Mouse (Mus musculus): ENCODE data around the gene Gdf11. TPM values are rescaled to one million over a fixed set of nuclear protein-coding genes. Genes with fewer than 3 reads are reported as not detected.

The Gdf11 gene
- polyA plus RNA-seq, 1 experiment from 2014 or later = 9.5 TPM

GRCm38 (mm10) chr10:128878291-128878690 is 13.2 kb downstream of the Gdf11 start:
- no peak for DNase-seq (ENCODE audit: low spot score)
- 0 out of 2 replicates have a peak, but pooled peaks cover 2% of the 10 kb centered on the region for H3K4me1 ChIP-seq

GRCm38 (mm10) chr10:128870341-128870740 is 21.2 kb downstream of the Gdf11 start:
- DNase-seq (ENCODE audit: low spot score) = no peak
- H3K9me3 ChIP-seq (replicated peaks) = no peaks in the 10 kb centered on the region
- H3K4me1 ChIP-seq = no peaks in the 10 kb centered on the region
- H3K36me3 ChIP-seq = peaks cover 88% of the 10 kb centered on the region
- H3K27ac ChIP-seq (replicated peaks) = no peak overlapping the region
- WGBS = 91% methylated on average over 3 of the region's 3 CpGs
- no peaks in the 10 kb centered on the region for H3K27me3 ChIP-seq (ENCODE audit: low read depth, poor library complexity, severe bottlenecking)
- no peak overlapping the region for H3K4me3 ChIP-seq

More at GRCm38 (mm10) chr10:128878291-128878690, 13.2 kb downstream of the Gdf11 start:
- no peaks in the 10 kb centered on the region for H3K27me3 ChIP-seq (ENCODE audit: low read depth, poor library complexity, severe bottlenecking)
- H3K4me3 ChIP-seq = no peak overlapping the region
- H3K36me3 ChIP-seq = peaks cover 89% of the 10 kb centered on the region
- no peak overlapping the region for H3K27ac ChIP-seq (replicated peaks)
- no peaks in the 10 kb centered on the region for H3K9me3 ChIP-seq (replicated peaks)

- Histone ChIP-seq H3K9me3 (replicated peaks) (no peaks in the 10 kb centered on the region), H3K36me3 (peaks cover 80% of the 10 kb centered on the region), H3K27me3 (ENCODE audit: low read depth, poor library complexity, severe bottlenecking) (no peaks in the 10 kb centered on the region), H3K27ac (replicated peaks) (no peak overlapping the region), H3K4me3 (no peak overlapping the region), H3K4me1 (no peaks in the 10 kb centered on the region)
- WGBS = 81% methylated on average over 1 of the region's 1 CpGs
- no peak for DNase-seq (ENCODE audit: low spot score)
Observed at GRCm38 (mm10) chr10:128866518-128866917, 25.0 kb downstream of the Gdf11 start.

- WGBS = 85% methylated on average over 3 of the region's 3 CpGs
Observed at GRCm38 (mm10) chr10:128866042-128866441, 25.5 kb downstream of the Gdf11 start.

GRCm38 (mm10) chr10:128861176-128861575 is 30.3 kb downstream of the Gdf11 start:
- no peaks in the 10 kb centered on the region for H3K27me3 ChIP-seq (ENCODE audit: low read depth, poor library complexity, severe bottlenecking)
- no peaks in the 10 kb centered on the region for H3K9me3 ChIP-seq (replicated peaks)
- H3K4me3 ChIP-seq = no peak overlapping the region
- peaks cover 79% of the 10 kb centered on the region for H3K36me3 ChIP-seq
- H3K27ac ChIP-seq (replicated peaks) = no peak overlapping the region
- no peaks in the 10 kb centered on the region for H3K4me1 ChIP-seq
- no peak for DNase-seq (ENCODE audit: low spot score)

More at GRCm38 (mm10) chr10:128866042-128866441, 25.5 kb downstream of the Gdf11 start:
- Histone ChIP-seq H3K27me3 (ENCODE audit: low read depth, poor library complexity, severe bottlenecking) (no peaks in the 10 kb centered on the region), H3K4me1 (no peaks in the 10 kb centered on the region), H3K4me3 (no peak overlapping the region), H3K27ac (replicated peaks) (no peak overlapping the region), H3K36me3 (peaks cover 80% of the 10 kb centered on the region), H3K9me3 (replicated peaks) (no peaks in the 10 kb centered on the region)
- DNase-seq (ENCODE audit: low spot score) = no peak

- Histone ChIP-seq H3K27ac (replicated peaks) (no peak overlapping the region), H3K4me3 (no peak overlapping the region), H3K9me3 (replicated peaks) (no peaks in the 10 kb centered on the region), H3K27me3 (ENCODE audit: low read depth, poor library complexity, severe bottlenecking) (no peaks in the 10 kb centered on the region), H3K36me3 (peaks cover 80% of the 10 kb centered on the region), H3K4me1 (no peaks in the 10 kb centered on the region)
- 79% methylated on average over 3 of the region's 3 CpGs for WGBS
- DNase-seq (ENCODE audit: low spot score) = no peak
Observed at GRCm38 (mm10) chr10:128850339-128850738, 41.2 kb downstream of the Gdf11 start.

GRCm38 (mm10) chr10:128848426-128848825 is 43.1 kb downstream of the Gdf11 start:
- no peaks in the 10 kb centered on the region for H3K9me3 ChIP-seq (replicated peaks)
- H3K27me3 ChIP-seq (ENCODE audit: low read depth, poor library complexity, severe bottlenecking) = no peaks in the 10 kb centered on the region
- H3K27ac ChIP-seq (replicated peaks) = no peak overlapping the region
- no peaks in the 10 kb centered on the region for H3K4me1 ChIP-seq
- no peak for DNase-seq (ENCODE audit: low spot score)
- H3K36me3 ChIP-seq = peaks cover 86% of the 10 kb centered on the region
- 83% methylated on average over 2 of the region's 2 CpGs for WGBS
- no peak overlapping the region for H3K4me3 ChIP-seq

GRCm38 (mm10) chr10:128846664-128847063 is 44.9 kb downstream of the Gdf11 start:
- H3K36me3 ChIP-seq = peaks cover 87% of the 10 kb centered on the region

GRCm38 (mm10) chr10:128845516-128845915 is 46.0 kb downstream of the Gdf11 start:
- no peak for DNase-seq (ENCODE audit: low spot score)
- Histone ChIP-seq H3K4me1 (no peaks in the 10 kb centered on the region), H3K36me3 (peaks cover 88% of the 10 kb centered on the region), H3K4me3 (no peak overlapping the region), H3K27me3 (ENCODE audit: low read depth, poor library complexity, severe bottlenecking) (no peaks in the 10 kb centered on the region), H3K9me3 (replicated peaks) (no peaks in the 10 kb centered on the region), H3K27ac (replicated peaks) (no peak overlapping the region)
- WGBS = 75% methylated on average over 2 of the region's 2 CpGs

More at GRCm38 (mm10) chr10:128846664-128847063, 44.9 kb downstream of the Gdf11 start:
- Histone ChIP-seq H3K4me1 (no peaks in the 10 kb centered on the region), H3K27me3 (ENCODE audit: low read depth, poor library complexity, severe bottlenecking) (no peaks in the 10 kb centered on the region), H3K9me3 (replicated peaks) (no peaks in the 10 kb centered on the region), H3K4me3 (no peak overlapping the region), H3K27ac (replicated peaks) (no peak overlapping the region)
- WGBS = 98% methylated on average over 4 of the region's 4 CpGs
- no peak for DNase-seq (ENCODE audit: low spot score)

GRCm38 (mm10) chr10:128843260-128843659 is 48.3 kb downstream of the Gdf11 start:
- Histone ChIP-seq H3K4me3 (no peak overlapping the region), H3K4me1 (no peaks in the 10 kb centered on the region), H3K27ac (replicated peaks) (no peak overlapping the region), H3K36me3 (peaks cover 88% of the 10 kb centered on the region), H3K27me3 (ENCODE audit: low read depth, poor library complexity, severe bottlenecking) (no peaks in the 10 kb centered on the region), H3K9me3 (replicated peaks) (no peaks in the 10 kb centered on the region)
- WGBS = 96% methylated on average over 5 of the region's 5 CpGs
- no peak for DNase-seq (ENCODE audit: low spot score)

GRCm38 (mm10) chr10:128840612-128841011 is 50.9 kb downstream of the Gdf11 start:
- peaks cover 92% of the 10 kb centered on the region for H3K36me3 ChIP-seq
- H3K4me3 ChIP-seq = no peak overlapping the region
- no peaks in the 10 kb centered on the region for H3K27me3 ChIP-seq (ENCODE audit: low read depth, poor library complexity, severe bottlenecking)

GRCm38 (mm10) chr10:128839434-128839833 is 52.1 kb downstream of the Gdf11 start:
- peaks cover 96% of the 10 kb centered on the region for H3K36me3 ChIP-seq
- H3K27ac ChIP-seq (replicated peaks) = no peak overlapping the region
- no peak for DNase-seq (ENCODE audit: low spot score)
- H3K9me3 ChIP-seq (replicated peaks) = no peaks in the 10 kb centered on the region
- H3K27me3 ChIP-seq (ENCODE audit: low read depth, poor library complexity, severe bottlenecking) = no peaks in the 10 kb centered on the region
- H3K4me3 ChIP-seq = no peak overlapping the region
- no peaks in the 10 kb centered on the region for H3K4me1 ChIP-seq

More at GRCm38 (mm10) chr10:128840612-128841011, 50.9 kb downstream of the Gdf11 start:
- H3K27ac ChIP-seq (replicated peaks) = no peak overlapping the region
- no peaks in the 10 kb centered on the region for H3K4me1 ChIP-seq
- no peaks in the 10 kb centered on the region for H3K9me3 ChIP-seq (replicated peaks)
- no peak for DNase-seq (ENCODE audit: low spot score)

GRCm38 (mm10) chr10:128837400-128837799 is 54.1 kb downstream of the Gdf11 start:
- H3K36me3 ChIP-seq = peaks cover 100% of the 10 kb centered on the region

More at GRCm38 (mm10) chr10:128837400-128837799, 54.1 kb downstream of the Gdf11 start:
- Histone ChIP-seq H3K27ac (replicated peaks) (no peak overlapping the region), H3K4me3 (no peak overlapping the region), H3K27me3 (ENCODE audit: low read depth, poor library complexity, severe bottlenecking) (no peaks in the 10 kb centered on the region), H3K4me1 (no peaks in the 10 kb centered on the region), H3K9me3 (replicated peaks) (no peaks in the 10 kb centered on the region)
- no peak for DNase-seq (ENCODE audit: low spot score)
